Mouse (Mus musculus) bone marrow, adult 2 months (tissue): ENCODE results near the gene Tk1. TPM values are rescaled to one million over a fixed set of nuclear protein-coding genes. Genes with fewer than 3 reads are reported as not detected.

ENCODE experiments used
- H3K27ac ChIP-seq: fragments of 200-500 bp; 2 replicates; pipeline ENCODE4 v1.5.1; 2012; ENCODE audit warnings: low read depth, mild to moderate bottlenecking, control low read depth, inconsistent platforms, low read length; ENCODE audit not compliant: control insufficient read depth, poor library complexity, insufficient read depth
- H3K4me1 ChIP-seq: fragments of 200-500 bp; 2 replicates; pipeline ENCODE4 v1.6.1; 2011; ENCODE audit warnings: low read length; ENCODE audit not compliant: control insufficient read depth, insufficient read depth
- H3K4me3 ChIP-seq: fragments of 200-500 bp; replicated peaks from 2 replicates; pipeline ENCODE3; 2011; ENCODE audit warnings: mild to moderate bottlenecking, low read depth, low read length, control low read depth; ENCODE audit not compliant: control insufficient read depth
- CTCF ChIP-seq: fragments of 200-500 bp; IDR thresholded peaks from 2 replicates; pipeline ENCODE4 v1.5.1; 2011; ENCODE audit warnings: low read length, control low read depth; ENCODE audit not compliant: control insufficient read depth, insufficient read depth
- POLR2A ChIP-seq: fragments of 200-500 bp; IDR thresholded peaks from 2 replicates; pipeline ENCODE4 v1.6.1; 2011; ENCODE audit warnings: low read depth, mild to moderate bottlenecking, control low read depth, low read length, borderline replicate concordance; ENCODE audit not compliant: control insufficient read depth
- WGBS: fragments of 180-500 bp; shearing (Covaris S2); methylation state at CpG from one replicate; pipeline ENCODE4 v1.1.7; 2018; 5-methylcytosine and 5-hydroxymethylcytosine counted together
- polyA plus RNA-seq: library from polyadenylated mRNA; stranded (reverse); fragments of >200 nt; gene quantifications from 2 replicates; pipeline ENCODE4 v1.2.4, GENCODE M21; 2011; ENCODE audit warnings: low replicate concordance; ENCODE audit not compliant: missing spikeins, insufficient read depth, insufficient read length

Tk1 gene
- polyA plus RNA-seq, 1 experiment = 156 TPM

DNA sequence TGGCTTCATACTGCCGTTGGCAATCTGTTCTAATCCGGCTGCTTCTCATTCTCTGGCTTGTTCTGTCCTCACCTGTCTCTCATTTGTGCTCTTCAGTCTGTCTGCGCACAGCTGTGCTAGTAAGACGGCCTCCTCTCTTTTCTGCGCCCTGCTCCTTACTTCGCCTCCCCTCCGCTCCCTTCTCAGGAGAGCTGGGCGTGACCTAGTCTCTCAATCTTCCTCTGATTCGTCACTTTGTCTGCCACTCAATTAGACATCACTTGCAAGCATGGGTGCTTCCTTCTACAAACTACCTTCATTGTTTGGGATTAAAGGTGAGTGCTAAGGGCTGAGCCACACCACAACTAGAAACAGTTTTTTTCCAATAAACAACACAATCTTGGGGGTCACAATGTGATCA is 28.3 kb upstream of the Tk1 start:
- 92% methylated on average over 9 of the region's 9 CpGs for WGBS
- H3K4me3 ChIP-seq = no peak overlapping the region
- H3K27ac ChIP-seq = no peak overlapping the region
- H3K4me1 ChIP-seq = no peaks in the 10 kb centered on the region
- TF ChIP-seq POLR2A (no peak), CTCF (no peak)

DNA sequence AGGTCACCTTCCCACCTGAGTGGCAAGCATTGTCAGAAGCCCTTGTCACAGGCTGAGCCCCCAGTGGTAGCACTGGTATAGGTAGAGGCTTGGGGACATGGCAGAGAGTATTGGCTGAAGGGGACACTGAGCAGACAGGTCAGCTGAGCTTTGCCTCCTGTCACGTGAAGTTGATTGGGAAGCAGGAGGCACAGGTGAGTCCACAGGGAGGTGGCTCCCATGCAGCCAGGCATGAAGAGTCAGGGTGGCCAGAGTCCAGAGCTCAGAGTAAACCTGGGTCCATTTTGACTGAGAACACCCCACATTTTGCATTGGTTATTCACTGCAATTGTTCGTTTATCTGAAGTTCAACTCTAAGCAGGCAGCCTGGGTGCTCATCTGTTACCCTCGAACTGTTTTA is 27.0 kb upstream of the Tk1 start:
- H3K4me1 ChIP-seq = no peaks in the 10 kb centered on the region; the same call in 1 of the 2 replicates
- H3K27ac ChIP-seq = no peak overlapping the region
- no peak overlapping the region for H3K4me3 ChIP-seq
- TF ChIP-seq POLR2A (no peak), CTCF (no peak)
- WGBS = 90% methylated on average over 3 of the region's 3 CpGs

DNA sequence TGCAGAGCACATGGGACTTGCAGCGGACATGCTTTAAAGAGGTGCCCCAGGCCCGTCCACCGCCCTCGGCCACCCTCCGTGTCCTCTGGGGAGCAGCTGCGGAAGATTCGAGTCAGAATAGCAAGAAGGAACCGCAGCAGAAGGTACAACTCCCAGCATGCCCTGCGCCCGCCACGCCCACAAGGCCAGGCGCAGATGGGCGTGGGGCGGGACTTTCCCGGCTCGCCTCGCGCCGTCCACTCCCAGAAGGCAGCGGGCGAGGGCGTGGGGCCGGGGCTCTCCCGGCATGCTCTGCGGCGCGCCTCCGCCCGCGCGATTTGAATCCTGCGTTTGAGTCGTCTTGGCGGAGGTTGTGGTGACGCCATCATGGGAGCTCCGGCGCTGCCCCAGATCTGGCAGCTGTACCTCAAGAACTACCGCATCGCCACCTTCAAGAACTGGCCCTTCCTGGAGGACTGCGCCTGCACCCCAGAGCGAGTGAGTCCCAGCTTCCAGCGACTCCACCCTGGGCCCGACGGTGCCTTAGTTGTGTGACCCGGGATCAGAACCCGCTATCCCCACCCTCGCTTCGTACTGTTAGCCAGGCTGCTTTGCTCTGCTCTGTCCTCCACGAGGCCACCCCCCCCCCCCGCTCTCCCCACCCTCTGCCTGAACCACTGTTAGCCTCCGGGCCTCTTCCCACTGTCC is 23.2 kb upstream of the Tk1 start, which contains the start of gene Birc5:
Gene Birc5, plus strand, starts transcription at position 267 of the 687 bp plus-strand sequence.
- H3K27ac ChIP-seq = peak within 1 kb of the TSS; percentile 88
- TF ChIP-seq POLR2A (peak; percentile 94), CTCF (no peak)
- WGBS = under 1% methylated on average over 51 of the region's 51 CpGs

DNA sequence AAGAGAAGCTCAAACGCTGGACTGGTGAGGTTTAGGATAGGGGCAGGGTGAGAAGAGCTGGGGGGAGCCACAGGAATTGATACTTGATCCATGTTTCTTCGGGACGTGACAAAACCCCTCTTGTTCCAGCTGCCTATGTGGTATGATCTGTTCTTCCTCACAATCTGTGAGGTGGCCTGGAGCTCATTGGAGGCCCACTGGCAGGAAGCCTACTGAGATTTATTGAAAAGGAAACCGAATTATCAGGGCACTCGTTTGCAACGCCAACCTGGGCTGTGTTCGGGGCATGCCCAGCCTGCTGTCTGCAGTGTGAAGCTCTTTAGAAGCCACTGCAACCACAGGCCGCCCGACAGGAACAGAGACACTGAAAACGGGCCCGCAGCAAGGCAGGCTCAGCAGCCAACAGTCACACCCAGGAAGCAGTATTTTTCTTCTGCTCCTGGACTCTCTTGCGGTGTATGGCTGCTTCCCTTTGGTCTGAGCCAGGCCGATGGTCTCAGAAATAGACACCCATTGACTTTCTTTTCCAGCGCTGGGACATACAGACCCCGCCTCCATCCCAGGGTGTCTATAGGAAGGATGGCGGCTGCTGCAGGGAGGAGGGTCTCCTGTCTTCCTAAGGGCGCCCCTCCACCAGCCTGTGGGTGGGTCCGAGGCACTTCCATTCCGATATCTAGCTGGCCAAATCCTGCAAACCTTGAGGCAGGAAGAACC is 22.5 kb upstream of the Tk1 start:
- TF ChIP-seq CTCF = no peak
- TF ChIP-seq POLR2A = peak; percentile 45; the same call in 1 of the 2 replicates
- Histone ChIP-seq H3K27ac (peak overlapping the region; percentile 88), H3K4me1 (no peaks in the 10 kb centered on the region; the same call in 1 of the 2 replicates), H3K4me3 (peak overlapping the region; percentile 88)
- WGBS = 5% methylated on average over 19 of the region's 19 CpGs

More for the DNA sequence above, 23.2 kb upstream of the Tk1 start, which contains the start of gene Birc5:
- no peaks in the 10 kb centered on the region; the same call in 1 of the 2 replicates for H3K4me1 ChIP-seq
- H3K4me3 ChIP-seq = peak within 1 kb of the TSS; percentile 88

DNA sequence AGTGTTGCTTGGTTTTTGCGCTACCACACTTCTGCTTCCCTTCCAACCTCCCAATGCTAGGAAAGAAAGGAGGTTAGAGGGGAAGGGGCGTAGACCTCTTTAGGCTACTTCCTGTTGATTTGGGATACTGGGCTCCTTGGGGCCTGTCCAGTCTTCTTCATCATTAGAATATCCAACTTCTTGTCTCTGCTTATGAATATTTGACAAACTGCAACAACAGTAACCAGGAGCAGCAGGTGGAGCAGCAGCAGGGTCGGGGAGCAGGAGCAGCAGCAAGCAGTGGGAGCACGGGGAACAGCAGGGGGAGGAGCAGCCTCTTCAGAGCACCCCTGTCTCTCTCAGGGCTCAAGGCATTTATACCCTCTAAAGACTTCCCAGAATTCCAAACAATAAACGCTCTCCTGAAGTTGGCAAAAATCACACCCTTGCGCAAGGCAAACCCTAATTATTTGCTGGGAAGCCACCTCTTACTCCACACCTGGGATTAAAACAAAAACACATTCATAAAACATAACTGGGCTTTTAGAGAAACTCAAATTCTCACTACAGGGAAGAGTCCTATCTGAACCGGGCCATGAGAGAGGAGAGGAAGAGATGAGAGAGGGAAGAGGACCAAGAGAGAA is 21.8 kb upstream of the Tk1 start:
- H3K4me3 ChIP-seq = no peak overlapping the region
- H3K4me1 ChIP-seq = no peaks in the 10 kb centered on the region; the same call in 1 of the 2 replicates
- no peak for TF ChIP-seq POLR2A
- no peak for TF ChIP-seq CTCF
- 60% methylated on average over 7 of the region's 7 CpGs for WGBS
- peak overlapping the region; percentile 88 for H3K27ac ChIP-seq

DNA sequence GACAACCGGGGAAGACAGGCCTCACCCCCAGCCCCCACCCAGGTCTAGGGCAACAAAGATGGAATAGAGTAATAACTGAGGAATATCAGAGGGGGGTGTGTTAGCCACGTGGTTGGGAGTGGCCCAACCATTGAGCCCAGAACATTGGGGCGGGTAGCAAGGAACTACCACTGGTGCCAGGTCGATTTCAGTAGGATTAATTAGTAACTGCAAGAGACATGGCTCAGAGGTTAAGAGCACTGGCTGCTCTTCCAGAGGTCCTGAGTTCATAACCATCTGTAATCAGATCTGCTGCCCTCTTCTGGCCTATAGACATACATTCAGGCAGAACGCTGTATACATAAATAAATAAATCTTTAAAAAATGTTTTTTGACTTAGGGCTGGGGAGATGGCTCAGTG is 20.7 kb upstream of the Tk1 start:
- Histone ChIP-seq H3K4me3 (no peak overlapping the region), H3K27ac (0 out of 2 replicates have a peak overlapping the region, but pooled peaks have one; percentile 27), H3K4me1 (no peaks in the 10 kb centered on the region; the same call in 1 of the 2 replicates)
- TF ChIP-seq POLR2A (no peak), CTCF (no peak)
- WGBS = 48% methylated on average over 5 of the region's 5 CpGs

DNA sequence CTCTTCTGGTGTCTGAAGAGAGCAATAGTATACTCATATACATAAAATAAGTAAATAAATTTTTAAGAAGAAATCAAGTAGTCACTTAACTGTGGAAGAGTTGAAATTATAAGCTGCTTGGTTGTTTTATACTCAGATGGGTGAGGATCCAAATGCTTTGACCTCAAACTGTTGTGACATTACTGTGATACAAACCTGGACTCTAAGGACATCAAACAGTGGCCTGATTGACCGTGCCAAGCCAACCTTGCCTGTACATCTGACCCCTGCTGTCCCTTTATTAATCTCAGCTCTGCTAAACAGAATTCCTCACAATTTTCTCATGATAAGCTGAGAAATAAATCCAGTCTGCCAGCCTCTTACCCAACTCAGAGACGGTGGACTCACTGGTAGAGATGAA is 19.8 kb upstream of the Tk1 start:
- no peak for TF ChIP-seq POLR2A
- no peak for TF ChIP-seq CTCF
- no peaks in the 10 kb centered on the region; the same call in 1 of the 2 replicates for H3K4me1 ChIP-seq
- no peak overlapping the region for H3K27ac ChIP-seq
- no peak overlapping the region for H3K4me3 ChIP-seq
- 90% methylated on average over 2 of the region's 2 CpGs for WGBS

DNA sequence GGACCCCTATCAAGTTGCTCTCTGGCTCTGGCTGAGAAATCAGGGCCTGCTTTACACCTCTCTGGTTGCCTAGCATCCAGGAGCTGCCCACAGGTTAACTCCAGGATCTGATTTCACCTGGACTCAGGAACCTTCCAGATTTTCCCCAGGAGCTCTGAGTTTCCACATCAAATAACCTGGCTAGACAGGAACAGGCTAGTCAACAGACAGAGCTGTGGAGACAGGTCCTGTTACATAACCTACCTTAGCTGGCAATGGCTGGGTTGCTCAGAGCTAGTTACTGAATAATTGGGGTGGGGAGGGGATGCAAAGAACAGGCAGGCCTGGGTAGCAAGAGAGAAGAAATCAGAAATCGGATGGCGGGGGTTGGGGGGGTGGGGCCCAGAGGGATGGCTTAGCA is 19.1 kb upstream of the Tk1 start:
- WGBS = 87% methylated on average over 2 of the region's 2 CpGs
- Histone ChIP-seq H3K4me1 (no peaks in the 10 kb centered on the region; the same call in 1 of the 2 replicates), H3K4me3 (no peak overlapping the region), H3K27ac (no peak overlapping the region)
- TF ChIP-seq POLR2A (no peak), CTCF (no peak)
